Mouse (Mus musculus) kidney, adult 2 months (tissue): ENCODE measurements around the gene Atrnl1. TPM values are rescaled to one million over a fixed set of nuclear protein-coding genes. Genes with fewer than 3 reads are reported as not detected.

Experiments used
- DNase-seq: peaks from one replicate; pipeline ENCODE4 v3.0.0; 2021
- H3K27ac ChIP-seq: fragments of 200-500 bp; 2 replicates; pipeline ENCODE4 v1.5.1; 2012; ENCODE audit warnings: low read depth, low read length, control low read depth, inconsistent platforms; ENCODE audit not compliant: insufficient read depth
- H3K27me3 ChIP-seq: fragments of 200-500 bp; replicated peaks from 2 replicates; pipeline ENCODE4 v1.6.1; 2012; ENCODE audit warnings: mild to moderate bottlenecking, moderate library complexity, low read length, inconsistent platforms; ENCODE audit not compliant: control insufficient read depth, insufficient read depth
- H3K36me3 ChIP-seq: fragments of 200-500 bp; 2 replicates; pipeline ENCODE4 v1.6.1; 2012; ENCODE audit warnings: mild to moderate bottlenecking, moderate library complexity, low read length, inconsistent platforms; ENCODE audit not compliant: control insufficient read depth, insufficient read depth
- H3K4me1 ChIP-seq: fragments of 200-500 bp; 2 replicates; pipeline ENCODE4 v1.6.1; 2011; ENCODE audit warnings: low read length; ENCODE audit not compliant: control insufficient read depth, insufficient read depth
- H3K4me3 ChIP-seq: fragments of 200-500 bp; 2 replicates; pipeline ENCODE4 v1.5.1; 2011; ENCODE audit warnings: mild to moderate bottlenecking, low read depth, low read length, control low read depth; ENCODE audit not compliant: insufficient read depth
- CTCF ChIP-seq: fragments of 200-500 bp; conservative IDR thresholded peaks from 2 replicates; pipeline ENCODE4 v1.5.1; 2011; ENCODE audit warnings: low read depth, mild to moderate bottlenecking, control low read depth, low read length, moderate library complexity, mixed read lengths; ENCODE audit not compliant: insufficient read depth, insufficient read length
- POLR2A ChIP-seq: fragments of 200-500 bp; IDR thresholded peaks from one replicate; pipeline ENCODE4 v1.6.1; 2011; ENCODE audit warnings: low read depth, low read length, control low read depth
- WGBS: fragments of 180-500 bp; shearing (Covaris S2); methylation state at CpG from one replicate; pipeline ENCODE4 v1.1.7; 2018; 5-methylcytosine and 5-hydroxymethylcytosine counted together
- polyA plus RNA-seq: library from polyadenylated mRNA; depleted of rRNA; stranded (reverse); fragments of >200 nt; gene quantifications from 2 replicates; pipeline ENCODE4 v1.2.3, GENCODE M21; 2012

The Atrnl1 gene
- polyA plus RNA-seq, 1 experiment, result 13.4 TPM

DNA sequence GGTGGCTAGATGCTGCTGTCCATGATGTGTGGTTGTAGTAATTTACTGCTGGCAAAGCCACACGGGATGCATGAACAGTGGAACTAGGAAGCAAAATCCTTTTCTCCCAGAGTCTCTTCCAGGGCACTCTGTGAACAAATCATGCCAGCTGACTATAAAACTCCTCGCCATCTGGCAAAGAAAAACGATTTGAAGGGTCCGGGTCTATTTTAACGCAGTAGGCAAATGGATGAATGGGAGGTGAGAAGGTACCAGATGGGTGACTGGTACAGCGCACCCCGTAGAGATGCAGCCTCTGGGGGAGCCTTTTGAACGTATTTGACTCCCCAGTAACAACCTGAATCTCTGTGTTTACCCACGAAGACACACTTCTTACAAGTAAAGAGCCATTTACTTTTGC, 14.9 kb downstream of the Atrnl1 start:
- Histone ChIP-seq H3K4me3 (no peak overlapping the region), H3K27me3 (no peaks in the 10 kb centered on the region), H3K36me3 (no peaks in the 10 kb centered on the region), H3K27ac (no peak overlapping the region), H3K4me1 (no peaks in the 10 kb centered on the region)
- DNase-seq, result no peak
- no peak for TF ChIP-seq POLR2A
- TF ChIP-seq CTCF, result no peak
- WGBS, result 82% methylated on average over 9 of the region's 9 CpGs

DNA sequence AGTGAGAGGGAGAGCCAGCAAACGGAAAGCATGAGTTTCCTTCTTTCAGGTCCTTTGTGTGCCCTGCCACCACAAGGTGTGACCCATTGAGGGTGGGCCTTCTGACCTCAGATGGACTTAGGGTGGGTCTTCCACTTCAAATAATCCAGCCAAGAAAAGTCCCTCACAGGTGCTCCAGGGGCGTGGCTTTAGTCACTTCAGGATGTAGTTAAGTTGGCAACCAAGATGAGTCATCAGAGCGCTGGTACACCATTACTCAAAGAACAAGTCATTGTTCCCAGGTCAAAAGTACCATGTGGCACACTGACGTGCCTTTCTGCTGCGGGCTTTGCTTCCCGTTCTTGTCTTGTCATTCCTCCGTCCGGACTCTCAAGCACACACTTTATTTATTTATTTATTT, 16.4 kb downstream of the Atrnl1 start:
- TF ChIP-seq POLR2A, result no peak
- no peak for TF ChIP-seq CTCF
- Histone ChIP-seq H3K36me3 (no peaks in the 10 kb centered on the region), H3K27ac (no peak overlapping the region), H3K4me1 (no peaks in the 10 kb centered on the region), H3K27me3 (no peaks in the 10 kb centered on the region), H3K4me3 (no peak overlapping the region)
- 81% methylated on average over 8 of the region's 8 CpGs for WGBS
- no peak for DNase-seq

DNA sequence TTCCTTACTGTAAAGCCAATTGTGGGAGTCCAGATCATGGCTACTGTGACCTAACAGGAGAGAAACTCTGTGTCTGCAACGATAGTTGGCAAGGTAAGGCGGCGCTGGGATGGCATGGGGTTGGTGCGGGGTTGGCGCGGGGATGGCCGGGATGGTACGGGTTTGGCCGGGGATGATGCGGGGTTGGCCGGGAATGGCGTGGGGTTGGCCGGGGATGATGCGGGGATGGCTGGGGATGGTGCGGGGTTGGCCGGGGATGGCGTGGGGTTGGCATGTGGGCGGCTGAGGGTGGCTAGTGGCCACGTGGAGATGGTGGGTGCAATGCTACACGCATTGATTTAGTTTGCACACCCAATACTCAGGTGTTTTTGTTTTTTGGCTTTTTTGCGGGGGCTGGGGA, 31.7 kb downstream of the Atrnl1 start:
- Histone ChIP-seq H3K27ac (no peak overlapping the region), H3K4me1 (no peaks in the 10 kb centered on the region), H3K36me3 (no peaks in the 10 kb centered on the region), H3K4me3 (no peak overlapping the region), H3K27me3 (no peaks in the 10 kb centered on the region)
- TF ChIP-seq POLR2A (no peak), CTCF (no peak)
- no peak for DNase-seq
- 95% methylated on average over 21 of the region's 21 CpGs for WGBS

DNA sequence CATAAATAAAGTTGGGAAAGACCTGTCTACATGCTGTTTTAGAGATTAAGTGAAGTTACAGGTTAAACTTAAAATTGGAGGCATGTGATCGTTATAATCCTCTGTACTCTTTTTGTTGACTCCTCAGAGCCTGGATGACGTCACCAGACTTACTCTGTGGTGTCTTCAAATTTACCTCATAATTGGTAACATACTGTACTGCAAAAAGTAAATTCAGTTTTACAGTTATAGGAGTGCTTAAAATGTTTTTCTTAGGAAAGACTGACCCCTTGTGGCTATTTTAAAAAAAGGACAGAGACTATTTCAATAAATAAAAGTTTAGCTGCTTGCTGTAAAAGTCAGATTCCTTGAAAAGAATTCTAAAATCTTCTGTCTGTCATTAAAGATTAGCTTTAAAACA, 32.1 kb downstream of the Atrnl1 start:
- H3K4me3 ChIP-seq, result no peak overlapping the region
- no peak overlapping the region for H3K27ac ChIP-seq
- peak; percentile 44 for DNase-seq
- no peaks in the 10 kb centered on the region for H3K36me3 ChIP-seq
- H3K4me1 ChIP-seq, result no peaks in the 10 kb centered on the region
- 45% methylated on average over 2 of the region's 2 CpGs for WGBS
- H3K27me3 ChIP-seq, result no peaks in the 10 kb centered on the region
- TF ChIP-seq CTCF (no peak), POLR2A (no peak)

DNA sequence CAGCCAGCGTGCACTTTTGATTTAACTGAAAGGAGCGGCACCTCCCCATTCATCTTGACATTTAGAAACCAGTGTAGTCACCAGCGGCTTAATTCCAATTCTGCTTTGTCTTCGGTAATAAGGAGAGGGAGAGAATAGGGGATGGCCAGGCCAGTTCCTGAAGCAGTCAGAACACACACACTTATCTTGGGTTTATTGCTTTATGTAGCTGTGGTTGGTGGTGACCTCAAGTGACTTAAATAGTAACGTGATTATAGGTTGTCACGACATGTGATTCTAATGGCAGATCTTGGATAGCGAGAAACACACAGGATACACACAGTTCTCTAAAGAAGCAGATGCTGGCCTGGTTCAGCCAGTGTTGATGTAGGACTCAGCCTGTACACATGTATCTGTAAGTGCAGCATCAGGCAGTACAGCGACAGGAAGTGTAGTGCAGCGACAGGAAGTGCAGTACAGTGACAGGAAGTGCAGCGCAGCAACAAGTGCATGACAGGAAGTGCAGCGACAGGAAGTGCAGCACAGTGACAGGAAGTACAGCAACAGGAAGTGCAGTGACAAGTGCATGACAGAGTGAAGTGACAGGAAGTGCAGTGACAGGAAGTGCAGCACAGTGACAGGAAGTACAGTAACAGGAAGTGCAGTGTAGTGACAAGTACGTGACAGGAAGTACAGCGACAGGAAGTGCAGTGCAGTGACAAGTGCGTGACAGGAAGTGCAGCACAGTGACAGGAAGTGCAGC, 37.5 kb downstream of the Atrnl1 start:
- H3K27ac ChIP-seq, result no peak overlapping the region
- DNase-seq, result no peak
- 77% methylated on average over 14 of the region's 14 CpGs for WGBS
- no peaks in the 10 kb centered on the region for H3K4me1 ChIP-seq
- H3K27me3 ChIP-seq, result no peaks in the 10 kb centered on the region
- no peaks in the 10 kb centered on the region for H3K36me3 ChIP-seq
- no peak overlapping the region for H3K4me3 ChIP-seq
- no peak for TF ChIP-seq POLR2A
- TF ChIP-seq CTCF, result no peak

DNA sequence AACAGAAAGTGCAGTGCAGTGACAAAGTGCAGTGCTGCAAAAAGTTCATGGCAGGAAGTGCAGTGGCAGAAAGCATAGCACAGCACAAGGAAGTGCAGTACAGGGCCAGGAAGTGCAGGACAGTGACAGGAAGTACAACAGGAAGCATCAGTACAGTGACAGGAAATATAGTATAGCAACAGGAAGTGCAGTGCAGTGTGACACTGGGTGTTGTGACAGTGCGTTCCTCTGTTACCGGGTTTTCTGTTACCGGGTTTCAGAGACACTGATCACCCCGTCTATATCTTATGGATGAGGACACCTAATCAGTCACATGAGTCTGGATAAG, 38.1 kb downstream of the Atrnl1 start:
- 96% methylated on average over 4 of the region's 4 CpGs for WGBS
- DNase-seq, result no peak
- Histone ChIP-seq H3K36me3 (no peaks in the 10 kb centered on the region), H3K27me3 (no peaks in the 10 kb centered on the region), H3K4me1 (no peaks in the 10 kb centered on the region), H3K4me3 (no peak overlapping the region), H3K27ac (no peak overlapping the region)
- TF ChIP-seq CTCF (no peak), POLR2A (no peak)

DNA sequence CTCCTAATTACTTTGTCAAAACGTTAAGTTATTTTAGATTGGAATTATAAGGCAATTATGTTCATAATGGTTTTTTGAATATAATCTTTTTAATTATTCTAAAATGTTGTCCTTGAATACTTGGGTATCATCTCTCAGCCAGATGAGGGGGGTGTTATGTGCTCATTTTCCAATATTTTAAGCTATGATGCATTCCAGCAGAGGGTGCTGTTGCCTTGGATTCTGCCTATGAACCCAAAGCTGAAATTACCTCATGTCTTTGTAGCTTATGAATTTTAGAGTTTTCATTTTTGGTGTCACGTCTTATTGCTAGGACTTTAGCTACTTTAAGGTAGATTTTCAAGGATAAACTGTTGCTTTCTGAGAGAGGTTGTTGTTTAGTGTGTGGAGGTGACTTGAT, 44.2 kb downstream of the Atrnl1 start:
- H3K27ac ChIP-seq, result no peak overlapping the region
- no peaks in the 10 kb centered on the region for H3K4me1 ChIP-seq
- H3K36me3 ChIP-seq, result no peaks in the 10 kb centered on the region
- peak; percentile 46 for DNase-seq
- no peak overlapping the region for H3K4me3 ChIP-seq
- 63% methylated on average over 2 of the region's 2 CpGs for WGBS
- H3K27me3 ChIP-seq, result no peaks in the 10 kb centered on the region
- TF ChIP-seq CTCF, result peak; percentile 20; the same call in 1 of the 2 replicates
- no peak for TF ChIP-seq POLR2A

DNA sequence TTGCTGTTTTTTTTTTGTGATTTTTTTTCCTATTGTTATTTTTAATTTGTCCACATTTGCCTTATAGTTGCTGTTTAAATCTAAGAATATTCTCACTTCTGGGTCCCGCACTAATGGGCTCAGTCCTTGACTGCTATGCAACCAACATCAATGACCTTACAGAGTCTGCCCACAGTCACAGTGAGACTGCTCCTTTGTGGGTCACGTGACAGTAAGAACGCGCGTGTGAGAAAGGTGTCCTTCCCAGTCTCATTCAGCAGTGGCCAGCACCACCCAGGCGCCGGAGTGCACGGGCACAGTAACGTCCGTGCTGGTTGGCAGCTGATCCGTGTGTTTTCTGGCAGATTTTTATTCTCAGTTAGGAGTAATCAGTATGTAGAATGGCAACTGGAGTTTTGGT, 44.7 kb downstream of the Atrnl1 start:
- TF ChIP-seq POLR2A (no peak), CTCF (no peak)
- Histone ChIP-seq H3K36me3 (no peaks in the 10 kb centered on the region), H3K27ac (no peak overlapping the region), H3K4me1 (no peaks in the 10 kb centered on the region), H3K27me3 (no peaks in the 10 kb centered on the region), H3K4me3 (no peak overlapping the region)
- 95% methylated on average over 11 of the region's 11 CpGs for WGBS
- DNase-seq, result no peak
